Mouse (Mus musculus) embryonic facial prominence, embryonic 14.5 days (tissue): ENCODE data around the gene Alox5. TPM values are rescaled to one million over a fixed set of nuclear protein-coding genes. Genes with fewer than 3 reads are reported as not detected.

Experiments
- ATAC-seq: fragments of 200-750 bp; cut with Nextera tagmentation; 2 replicates; pipeline ENCODE4 v1.8.0; 2017; ENCODE audit warnings: low read depth, moderate number of reproducible peaks, moderate TSS enrichment
- DNase-seq: peaks from one replicate; pipeline ENCODE4 v3.0.0-alpha.2; 2015; ENCODE audit warnings: low spot score
- H3K27ac ChIP-seq: fragments of 300-500 bp; sonication (generic); replicated peaks from 2 replicates; pipeline ENCODE4 v1.5.1; 2014; ENCODE audit warnings: low read depth, mild to moderate bottlenecking, low read length, moderate library complexity
- H3K27me3 ChIP-seq: fragments of 300-500 bp; sonication (generic); replicated peaks from 2 replicates; pipeline ENCODE4 v1.6.1; 2014; ENCODE audit warnings: low read length; ENCODE audit not compliant: control insufficient read depth, insufficient read depth
- H3K36me3 ChIP-seq: fragments of 300-500 bp; sonication (generic); 2 replicates; pipeline ENCODE4 v1.6.1; 2014; ENCODE audit warnings: low read length, mixed read lengths; ENCODE audit not compliant: control insufficient read depth, insufficient read depth
- H3K4me1 ChIP-seq: fragments of 300-500 bp; sonication (generic); 2 replicates; pipeline ENCODE4 v1.6.1; 2014; ENCODE audit warnings: antibody characterized with exemption, low read length; ENCODE audit not compliant: control insufficient read depth, insufficient read depth
- H3K4me2 ChIP-seq: fragments of 300-500 bp; sonication (generic); 2 replicates; pipeline ENCODE4 v1.6.1; 2014; ENCODE audit warnings: low read depth, mild to moderate bottlenecking, low read length, moderate library complexity, mixed read lengths
- H3K4me3 ChIP-seq: fragments of 300-500 bp; sonication (generic); 2 replicates; pipeline ENCODE4 v1.5.1; 2014; ENCODE audit warnings: low read depth, mild to moderate bottlenecking, low read length
- H3K9ac ChIP-seq: fragments of 300-500 bp; sonication (generic); 2 replicates; pipeline ENCODE4 v1.6.1; 2014; ENCODE audit warnings: low read depth, mild to moderate bottlenecking, low read length, moderate library complexity, mixed read lengths
- H3K9me3 ChIP-seq: fragments of 300-500 bp; sonication (generic); 2 replicates; pipeline ENCODE4 v1.6.1; 2016; ENCODE audit warnings: low read length; ENCODE audit not compliant: control insufficient read depth
- WGBS: fragments of 180-500 bp; shearing (Covaris S2); extraction: QIAGEN DNeasy Blood & Tissue Kit; methylation state at CpG from one replicate; pipeline ENCODE4 v1.1.7; 2014; 5-methylcytosine and 5-hydroxymethylcytosine counted together
- polyA plus RNA-seq: library from polyadenylated mRNA; unstranded; fragments of >200 nt; fragmentation: Nextera tagmentation; extraction: Ambion mirVana; gene quantifications from 2 replicates; pipeline ENCODE4 v1.2.1, GENCODE M21; 2014

The Alox5 gene
- polyA plus RNA-seq, 1 experiment from 2014 or later = 2.0 TPM

DNA sequence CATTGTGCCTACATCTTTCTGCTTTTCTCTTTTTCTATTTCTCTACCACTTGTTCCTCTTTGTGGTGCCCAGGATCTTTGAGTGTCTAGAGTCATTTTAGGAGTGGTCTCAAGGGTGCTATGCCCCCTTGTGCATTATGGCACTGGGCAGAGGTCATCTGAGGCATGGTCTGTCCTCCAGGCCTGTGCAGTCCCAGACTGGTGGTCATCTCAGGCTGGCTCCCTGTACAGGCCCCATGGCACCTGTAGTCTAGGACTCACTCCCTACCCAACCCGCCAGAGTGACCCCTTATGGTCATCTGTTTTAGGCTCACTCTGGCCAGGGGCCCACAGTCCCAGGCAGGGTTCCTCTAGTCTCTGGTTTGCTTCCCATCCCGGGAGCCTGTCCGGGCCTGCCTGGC lies 89.5 kb downstream of the Alox5 start:
- 83% methylated on average over 3 of the region's 3 CpGs for WGBS
- no peak for ATAC-seq

DNA sequence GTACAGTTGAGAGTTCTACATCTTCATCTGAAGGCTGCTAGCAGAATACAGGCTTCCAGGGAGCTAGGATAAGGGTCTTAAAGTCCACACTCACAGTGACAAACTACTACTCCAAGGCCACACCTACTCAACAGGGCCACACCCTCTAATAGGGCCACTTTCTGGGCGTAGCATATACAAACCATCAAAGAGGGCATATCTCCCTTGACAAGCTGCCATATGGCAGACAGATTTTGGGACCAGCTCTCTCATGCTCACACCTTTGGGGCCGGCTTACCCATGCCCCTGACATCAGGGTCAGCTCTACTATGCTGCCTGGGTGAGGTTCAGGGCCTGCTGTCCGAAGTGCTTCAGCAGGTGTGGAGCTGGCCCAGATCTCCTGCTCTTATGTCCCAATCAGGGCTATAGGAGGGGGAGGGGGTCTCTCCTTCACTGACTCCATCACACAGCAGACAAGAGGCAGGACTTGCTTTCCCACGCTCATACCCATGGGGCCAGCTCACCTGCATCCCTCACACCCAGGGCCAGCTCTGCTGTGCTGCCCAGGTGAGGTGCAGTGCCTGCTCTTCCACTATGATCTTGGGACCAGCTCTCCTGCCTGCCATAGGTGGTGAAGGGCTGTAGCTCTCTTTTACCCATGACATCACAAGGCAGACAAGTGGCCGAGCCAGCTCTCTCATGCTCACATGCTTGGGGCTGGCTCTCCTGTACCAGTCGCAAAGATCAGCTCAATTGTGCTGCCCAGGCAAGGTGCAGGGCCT lies 90.6 kb downstream of the Alox5 start:
- no peak for ATAC-seq
- Histone ChIP-seq H3K4me1 (no peaks in the 10 kb centered on the region), H3K9ac (no peak overlapping the region), H3K4me3 (no peak overlapping the region), H3K27ac (no peak overlapping the region), H3K4me2 (no peak overlapping the region), H3K27me3 (no peaks in the 10 kb centered on the region), H3K36me3 (no peaks in the 10 kb centered on the region), H3K9me3 (no peaks in the 10 kb centered on the region)
- WGBS = 88% methylated on average over 6 of the region's 6 CpGs
- no peak for DNase-seq

More for the DNA sequence above, 89.5 kb downstream of the Alox5 start:
- H3K4me3 ChIP-seq = no peak overlapping the region
- H3K36me3 ChIP-seq = no peaks in the 10 kb centered on the region
- H3K9me3 ChIP-seq = no peaks in the 10 kb centered on the region
- no peaks in the 10 kb centered on the region for H3K27me3 ChIP-seq
- DNase-seq = no peak
- no peaks in the 10 kb centered on the region for H3K4me1 ChIP-seq
- no peak overlapping the region for H3K4me2 ChIP-seq
- no peak overlapping the region for H3K27ac ChIP-seq
- no peak overlapping the region for H3K9ac ChIP-seq

GRCm38 (mm10) chr6:116369811-116370210 lies 91.2 kb downstream of the Alox5 start:
- 89% methylated on average over 1 of the region's 1 CpGs for WGBS
- no peak overlapping the region for H3K27ac ChIP-seq
- H3K27me3 ChIP-seq = no peaks in the 10 kb centered on the region
- no peaks in the 10 kb centered on the region for H3K36me3 ChIP-seq
- H3K4me1 ChIP-seq = no peaks in the 10 kb centered on the region
- H3K4me3 ChIP-seq = no peak overlapping the region
- DNase-seq (no peak), ATAC-seq (no peak)
- no peak overlapping the region for H3K4me2 ChIP-seq
- no peak overlapping the region for H3K9ac ChIP-seq
- no peaks in the 10 kb centered on the region for H3K9me3 ChIP-seq

GRCm38 (mm10) chr6:116367971-116368370 lies 93.0 kb downstream of the Alox5 start:
- no peaks in the 10 kb centered on the region for H3K9me3 ChIP-seq
- no peak overlapping the region for H3K27ac ChIP-seq
- H3K4me2 ChIP-seq = no peak overlapping the region
- no peak overlapping the region for H3K4me3 ChIP-seq
- no peaks in the 10 kb centered on the region for H3K4me1 ChIP-seq
- no peaks in the 10 kb centered on the region for H3K27me3 ChIP-seq
- no peak for DNase-seq
- no peak for ATAC-seq
- H3K36me3 ChIP-seq = no peaks in the 10 kb centered on the region
- H3K9ac ChIP-seq = no peak overlapping the region
- 86% methylated on average over 11 of the region's 11 CpGs for WGBS

- DNase-seq = no peak
- H3K9me3 ChIP-seq = no peaks in the 10 kb centered on the region
- H3K4me2 ChIP-seq = no peak overlapping the region
- no peak overlapping the region for H3K27ac ChIP-seq
- no peak overlapping the region for H3K9ac ChIP-seq
- H3K27me3 ChIP-seq = no peaks in the 10 kb centered on the region
- WGBS = 82% methylated on average over 4 of the region's 4 CpGs
- no peak overlapping the region for H3K4me3 ChIP-seq
- H3K36me3 ChIP-seq = no peaks in the 10 kb centered on the region
- ATAC-seq = no peak
- no peaks in the 10 kb centered on the region for H3K4me1 ChIP-seq
Observed at GRCm38 (mm10) chr6:116361993-116362392, 99.0 kb downstream of the Alox5 start.

DNA sequence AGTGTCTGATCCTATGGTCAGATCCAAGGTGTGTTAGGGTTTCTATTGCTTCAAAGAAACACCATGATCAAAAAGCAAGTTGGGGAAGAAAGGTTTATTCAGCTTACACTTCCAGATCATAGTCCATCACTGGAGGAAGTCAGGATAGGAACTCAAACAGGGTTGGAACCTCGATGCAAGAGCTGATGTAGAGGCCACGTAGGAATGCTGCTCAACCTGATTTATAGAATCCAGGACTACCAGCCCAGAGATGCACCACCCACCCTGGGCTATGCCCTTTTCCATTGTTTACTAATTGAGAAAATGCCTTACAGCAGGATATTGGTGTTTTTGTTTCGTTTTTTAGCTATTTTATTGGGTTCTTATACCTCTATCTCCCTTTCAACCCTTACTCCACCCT lies 99.5 kb downstream of the Alox5 start:
- Histone ChIP-seq H3K4me3 (no peak overlapping the region), H3K4me2 (no peak overlapping the region), H3K27ac (no peak overlapping the region), H3K36me3 (no peaks in the 10 kb centered on the region), H3K9me3 (no peaks in the 10 kb centered on the region), H3K4me1 (no peaks in the 10 kb centered on the region), H3K9ac (no peak overlapping the region), H3K27me3 (no peaks in the 10 kb centered on the region)
- WGBS = 87% methylated on average over 3 of the region's 3 CpGs
- no peak for DNase-seq
- ATAC-seq = no peak

Other genes with a start within 250 kb of the Alox5 start
- 6.5 and 8.1 TPM in 2 replicates for gene Zfand4, start 197.0 kb downstream of the Alox5 start, polyA plus RNA-seq
- gene March8, start 123.2 kb downstream of the Alox5 start, polyA plus RNA-seq = 31.8 and 32.1 TPM in 2 replicates
- not detected in 2 replicates for gene Olfr211, start 27.9 kb upstream of the Alox5 start, polyA plus RNA-seq
- not detected in 2 replicates for gene Olfr212, start 45.3 kb upstream of the Alox5 start, polyA plus RNA-seq
- not detected in 2 replicates for gene Olfr213, start 77.3 kb upstream of the Alox5 start, polyA plus RNA-seq
- gene Gm5580, start 90.0 kb upstream of the Alox5 start, polyA plus RNA-seq = 0.35 and 0.38 TPM in 2 replicates
- not detected in 2 replicates for gene Olfr214, start 93.1 kb upstream of the Alox5 start, polyA plus RNA-seq
- gene Olfr215, start 123.0 kb upstream of the Alox5 start, polyA plus RNA-seq = not detected in 2 replicates
- 131 and 154 TPM in 2 replicates for gene Zfp422, start 167.8 kb upstream of the Alox5 start, polyA plus RNA-seq
- 23.7 and 27.1 TPM in 2 replicates for gene Depp1, start 189.4 kb upstream of the Alox5 start, polyA plus RNA-seq
- 17.5 and 17.9 TPM in 2 replicates for gene Rassf4, start 212.8 kb upstream of the Alox5 start, polyA plus RNA-seq